Mouse (Mus musculus): ENCODE measurements around the gene Clk3.

The Clk3 gene

GRCm38 (mm10) chr9:57765364-57766351 is at the start of gene Clk3:
Clk3 (minus strand) TSS chr9:57765860.
- DNase-seq: peak; percentile 76 to 85

GRCm38 (mm10) chr9:57814866-57815265 is 49.2 kb upstream of the Clk3 start:
- no peak for DNase-seq

GRCm38 (mm10) chr9:57814014-57814413 is 48.4 kb upstream of the Clk3 start:
- no peak for DNase-seq

GRCm38 (mm10) chr9:57811793-57812733 is 46.4 kb upstream of the Clk3 start:
- no peak for DNase-seq

GRCm38 (mm10) chr9:57810691-57811090 is 45.0 kb upstream of the Clk3 start:
- DNase-seq: peak; percentile 61

- peak; percentile 55 to 60 for DNase-seq
Measured at GRCm38 (mm10) chr9:57808771-57809310, 43.2 kb upstream of the Clk3 start.

- DNase-seq: no peak
Measured at GRCm38 (mm10) chr9:57807174-57807651, 41.6 kb upstream of the Clk3 start.

- DNase-seq: peak; percentile 46 to 58
Measured at GRCm38 (mm10) chr9:57806066-57806481, 40.4 kb upstream of the Clk3 start.

GRCm38 (mm10) chr9:57805087-57805737 is 39.6 kb upstream of the Clk3 start:
- DNase-seq: no peak

GRCm38 (mm10) chr9:57803839-57804238 is 38.2 kb upstream of the Clk3 start:
- DNase-seq: no peak

GRCm38 (mm10) chr9:57803047-57803446 is 37.4 kb upstream of the Clk3 start:
- DNase-seq: no peak

GRCm38 (mm10) chr9:57800325-57800975 is 34.8 kb upstream of the Clk3 start:
- no peak for DNase-seq

- peak; percentile 18 to 25 for DNase-seq
Measured at GRCm38 (mm10) chr9:57798725-57799253, 33.1 kb upstream of the Clk3 start.

- peak; percentile 19 to 50 for DNase-seq
Measured at GRCm38 (mm10) chr9:57797456-57797855, 31.8 kb upstream of the Clk3 start.

GRCm38 (mm10) chr9:57789733-57790132 is 24.1 kb upstream of the Clk3 start:
- no peak for DNase-seq

- DNase-seq: no peak
Measured at GRCm38 (mm10) chr9:57782656-57783055, 17.0 kb upstream of the Clk3 start.

- DNase-seq: no peak
Measured at GRCm38 (mm10) chr9:57775736-57776135, 10.1 kb upstream of the Clk3 start.

- DNase-seq: no peak
Measured at GRCm38 (mm10) chr9:57775026-57775425, 9.4 kb upstream of the Clk3 start.

GRCm38 (mm10) chr9:57774168-57774567 is 8.5 kb upstream of the Clk3 start:
- DNase-seq: no peak

GRCm38 (mm10) chr9:57773754-57774153 is 8.1 kb upstream of the Clk3 start:
- DNase-seq: no peak

- no peak for DNase-seq
Measured at GRCm38 (mm10) chr9:57770836-57771235, 5.2 kb upstream of the Clk3 start.

Measured in kidney, postnatal 36 days (tissue).